Mouse (Mus musculus) hematopoietic stem cell, adult 5-6 weeks (primary cell): ENCODE measurements at regions not wholly inside any gene's neighbourhood (a gene's known extent, or its start where the extent isn't known, plus 50 kb on each side); places are given as distances from the start of the nearest gene placed in this dataset.

Source experiments
- ATAC-seq, 2 experiments: fragments of 125-278 bp in 1 of 2; replicated peaks in 1 of 2; 2 replicates each; pipeline ENCODE4 v1.8.0; 2016 to 2017; ENCODE audit warnings: inconsistent platforms in 2 of 2, mild to moderate bottlenecking in 2 of 2, moderate number of reproducible peaks in 2 of 2, low read depth in 1 of 2, moderate TSS enrichment in 1 of 2; ENCODE audit not compliant: low FRiP score in 2 of 2, poor library complexity in 2 of 2, severe bottlenecking in 2 of 2, insufficient read depth in 1 of 2, low TSS enrichment in 1 of 2

DNA sequence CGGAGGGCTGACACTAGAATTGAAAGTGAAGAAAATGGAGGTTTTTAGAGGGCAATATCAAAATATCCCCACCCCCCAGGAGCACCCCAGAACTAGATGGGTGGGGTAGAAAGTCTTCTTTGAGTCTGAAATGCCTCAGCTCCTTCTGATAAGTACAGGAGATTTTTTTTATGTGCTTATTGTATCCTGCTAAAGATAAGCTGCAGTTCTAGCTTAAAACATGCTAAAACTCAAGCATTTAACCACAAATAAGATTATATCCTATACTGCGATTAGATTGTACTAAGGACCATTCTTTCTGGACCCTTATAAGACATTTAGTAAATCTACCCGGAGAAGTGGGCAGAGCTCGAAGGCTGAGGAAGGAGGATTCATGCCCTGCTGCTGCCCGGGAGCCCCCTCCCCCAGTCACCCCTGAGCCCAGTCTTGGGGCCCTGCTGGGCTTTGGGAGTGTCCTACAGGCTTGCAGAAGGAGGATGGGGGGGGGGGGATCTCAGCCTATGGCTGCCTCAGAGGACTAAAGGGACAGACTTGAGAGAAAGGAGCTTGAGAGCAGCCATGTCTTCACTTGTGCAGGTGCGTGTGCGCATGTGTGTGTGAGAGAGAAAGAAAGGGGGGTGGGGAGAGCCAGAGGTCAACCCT, 61.5 kb upstream of the Galnt10 start:
- no peak for ATAC-seq

DNA sequence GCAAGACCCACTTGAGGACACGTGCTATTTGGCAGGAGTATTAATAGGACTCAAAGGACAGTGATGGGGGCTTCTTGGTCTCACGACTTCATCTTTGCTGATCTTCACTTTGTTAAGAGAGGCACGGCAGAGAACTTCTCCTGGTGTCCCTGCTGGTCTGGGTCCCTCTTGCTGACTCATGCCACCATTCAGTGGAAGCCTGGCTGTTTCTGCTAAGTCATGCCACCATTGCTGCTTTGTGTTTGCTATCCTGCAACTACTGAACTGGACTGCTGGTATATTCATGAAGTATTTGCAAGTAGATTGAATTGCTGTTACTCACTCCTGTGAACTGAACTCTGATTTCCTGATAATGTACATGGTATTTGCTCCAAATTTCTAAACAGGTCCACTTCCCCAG, 59.6 kb upstream of the Galnt10 start:
- peak in 1 of 2 experiments; percentile 52; a peak in 1 of 4 replicates for ATAC-seq

- ATAC-seq = no peak
These were observed 53.0 kb upstream of the Galnt10 start for GRCm38 (mm10) chr11:57592228-57592748.
